Mouse (Mus musculus): ENCODE data around the gene Pan3. TPM values are rescaled to one million over a fixed set of nuclear protein-coding genes. Genes with fewer than 3 reads are reported as not detected.

Pan3 gene
- polyA plus RNA-seq, 1 experiment from 2014 or later, result 58.5 TPM

DNA sequence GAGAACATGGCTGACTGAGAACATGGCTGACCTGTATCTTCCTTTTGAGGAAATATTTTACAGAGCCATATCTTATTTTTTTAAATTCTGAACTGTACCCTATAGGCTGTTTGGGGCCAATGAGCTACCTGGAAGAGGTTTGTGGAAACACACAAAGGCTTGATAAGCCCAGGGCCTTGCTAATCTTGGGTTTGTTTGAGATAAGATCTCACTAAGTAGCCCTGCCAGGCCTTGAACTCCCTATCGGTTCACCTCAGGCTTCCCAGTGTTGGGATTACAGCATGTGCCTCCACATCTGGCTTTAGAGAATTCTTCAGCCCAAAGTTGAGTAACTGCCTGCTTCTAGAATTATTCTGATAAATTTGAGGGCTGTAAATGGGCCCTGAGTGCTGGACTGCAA is 143.6 kb downstream of the Pan3 start:
- Histone ChIP-seq H3K9ac (no peak overlapping the region), H3K4me1 (replicated peaks) (no peaks in the 10 kb centered on the region), H3K4me3 (no peak overlapping the region), H3K27ac (replicated peaks) (no peak overlapping the region), H3K27me3 (no peaks in the 10 kb centered on the region), H3K9me3 (no peaks in the 10 kb centered on the region), H3K36me3 (no peaks in the 10 kb centered on the region), H3K4me2 (no peak overlapping the region)
- WGBS, result 89% methylated on average over 1 of the region's 1 CpGs
- no peak for ATAC-seq (ENCODE audit: low FRiP score, low read depth)

DNA sequence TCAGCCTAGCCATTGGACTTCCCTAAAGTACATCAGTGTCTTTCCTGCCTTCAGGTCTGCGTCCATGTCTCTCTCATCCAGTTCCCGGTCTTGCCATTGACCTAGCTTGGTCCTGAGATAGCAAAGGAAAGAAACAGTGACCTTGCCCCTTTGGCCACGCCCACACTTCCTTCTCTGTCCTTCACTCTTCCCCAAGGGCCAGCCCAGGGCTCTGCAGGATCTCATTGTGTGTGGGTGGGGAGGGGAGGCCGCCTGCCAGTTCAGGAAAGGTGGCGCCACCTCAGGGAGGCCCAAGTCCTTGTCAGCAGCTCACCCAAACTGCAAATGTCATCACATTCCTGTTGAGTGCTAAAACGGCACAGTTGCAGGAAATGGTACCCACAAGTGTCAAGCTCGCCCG is 144.6 kb downstream of the Pan3 start:
- no peak overlapping the region for H3K4me2 ChIP-seq
- no peaks in the 10 kb centered on the region for H3K36me3 ChIP-seq
- H3K4me1 ChIP-seq (replicated peaks), result no peaks in the 10 kb centered on the region
- no peak for ATAC-seq (ENCODE audit: low FRiP score, low read depth)
- H3K27me3 ChIP-seq, result no peaks in the 10 kb centered on the region
- H3K27ac ChIP-seq (replicated peaks), result no peak overlapping the region
- no peak overlapping the region for H3K9ac ChIP-seq
- WGBS, result 67% methylated on average over 8 of the region's 8 CpGs
- no peak overlapping the region for H3K4me3 ChIP-seq
- H3K9me3 ChIP-seq, result no peaks in the 10 kb centered on the region

DNA sequence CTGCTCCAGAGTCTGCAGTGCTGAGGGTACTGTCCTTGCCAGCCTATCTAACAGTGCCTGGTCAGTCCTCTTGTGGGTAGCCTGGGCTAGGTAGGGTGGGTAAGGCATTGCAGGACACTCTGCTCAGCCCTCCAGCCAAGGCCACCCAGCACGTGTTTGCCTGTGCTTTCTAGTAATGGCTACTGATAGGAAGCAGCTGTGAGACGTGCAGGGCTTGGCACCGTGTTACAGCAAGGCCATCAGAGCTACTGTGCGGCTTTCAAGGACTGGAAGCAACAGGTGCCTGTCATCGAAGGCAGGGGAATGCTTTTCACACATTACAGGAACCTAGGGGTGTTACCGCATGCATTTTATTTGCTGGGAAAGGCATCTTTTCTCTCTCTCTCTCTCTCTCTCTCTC is 147.0 kb downstream of the Pan3 start:
- Histone ChIP-seq H3K4me3 (no peak overlapping the region), H3K27me3 (no peaks in the 10 kb centered on the region), H3K4me1 (replicated peaks) (no peaks in the 10 kb centered on the region), H3K9ac (no peak overlapping the region), H3K4me2 (no peak overlapping the region), H3K36me3 (no peaks in the 10 kb centered on the region), H3K27ac (replicated peaks) (no peak overlapping the region), H3K9me3 (no peaks in the 10 kb centered on the region)
- 83% methylated on average over 6 of the region's 6 CpGs for WGBS
- no peak for ATAC-seq (ENCODE audit: low FRiP score, low read depth)

DNA sequence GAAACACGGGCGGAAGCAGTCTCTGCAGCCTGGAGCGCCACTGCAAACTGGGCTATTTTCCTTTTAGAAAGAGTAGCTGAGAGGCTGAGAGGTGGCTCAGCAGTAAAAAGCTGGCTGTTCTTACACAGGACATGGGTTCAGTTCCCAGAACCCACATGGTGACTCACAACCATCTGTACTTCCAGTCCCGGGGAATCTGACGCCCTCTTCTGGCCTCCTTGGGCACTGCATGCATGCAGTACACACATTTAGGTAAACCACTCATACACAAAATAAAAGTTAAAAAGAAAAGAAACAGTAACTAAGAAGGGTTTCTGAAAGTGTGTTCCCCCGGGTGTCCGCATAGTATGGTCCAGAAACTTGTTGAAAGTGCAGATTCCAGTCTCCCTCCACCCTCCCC is 149.2 kb downstream of the Pan3 start:
- Histone ChIP-seq H3K9me3 (no peaks in the 10 kb centered on the region), H3K4me3 (no peak overlapping the region), H3K36me3 (no peaks in the 10 kb centered on the region), H3K27ac (replicated peaks) (no peak overlapping the region), H3K9ac (no peak overlapping the region), H3K4me2 (no peak overlapping the region), H3K4me1 (replicated peaks) (no peaks in the 10 kb centered on the region), H3K27me3 (no peaks in the 10 kb centered on the region)
- 91% methylated on average over 7 of the region's 7 CpGs for WGBS
- no peak for ATAC-seq (ENCODE audit: low FRiP score, low read depth)

DNA sequence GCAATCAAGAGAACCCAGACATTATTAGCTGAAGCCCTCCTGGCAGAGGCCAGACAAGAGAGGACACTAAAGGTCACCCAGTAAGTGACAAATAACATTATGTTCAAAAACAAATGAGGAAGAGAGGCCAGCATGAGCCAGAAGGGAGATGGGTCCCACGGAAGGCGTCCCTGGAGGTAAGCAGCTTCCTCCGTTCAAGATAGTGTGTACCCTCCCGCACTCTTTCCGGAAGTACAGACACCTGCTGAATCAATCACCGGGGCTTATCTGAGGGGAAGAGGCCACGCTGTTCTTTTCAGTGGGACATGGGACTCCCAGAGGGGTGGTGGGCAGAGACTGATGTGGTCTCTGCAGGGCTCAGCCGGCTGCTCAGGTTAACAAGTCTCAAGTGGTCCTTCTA is 149.7 kb downstream of the Pan3 start:
- Histone ChIP-seq H3K27me3 (0 out of 2 replicates have a peak, but pooled peaks cover 3% of the 10 kb centered on the region), H3K4me1 (replicated peaks) (no peaks in the 10 kb centered on the region), H3K9ac (no peak overlapping the region), H3K27ac (replicated peaks) (no peak overlapping the region), H3K4me2 (no peak overlapping the region), H3K9me3 (no peaks in the 10 kb centered on the region), H3K4me3 (no peak overlapping the region), H3K36me3 (no peaks in the 10 kb centered on the region)
- WGBS, result 80% methylated on average over 8 of the region's 8 CpGs
- no peak for ATAC-seq (ENCODE audit: low FRiP score, low read depth)

DNA sequence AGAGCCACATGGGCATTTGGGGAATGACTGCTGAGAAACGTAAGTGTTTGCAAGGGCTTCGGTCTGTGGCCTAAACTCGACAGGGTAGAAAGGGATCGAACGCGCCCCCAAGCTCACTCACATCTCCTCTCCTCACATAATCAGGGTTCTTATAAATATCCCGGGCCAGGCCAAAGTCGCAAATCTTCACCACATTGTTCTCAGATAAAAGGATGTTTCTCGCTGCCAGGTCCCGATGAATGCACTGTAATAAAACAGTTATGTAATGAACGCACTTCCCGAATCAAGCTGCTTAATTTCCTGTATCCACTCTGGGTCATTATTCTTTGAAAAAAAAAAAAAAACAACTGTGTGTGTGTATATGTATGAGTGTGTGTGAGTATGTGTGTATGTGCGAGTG is 150.2 kb downstream of the Pan3 start:
- 80% methylated on average over 13 of the region's 13 CpGs for WGBS
- no peaks in the 10 kb centered on the region for H3K4me1 ChIP-seq (replicated peaks)
- no peak overlapping the region for H3K4me3 ChIP-seq
- no peak overlapping the region for H3K9ac ChIP-seq
- H3K4me2 ChIP-seq, result no peak overlapping the region
- H3K9me3 ChIP-seq, result no peaks in the 10 kb centered on the region
- H3K27ac ChIP-seq (replicated peaks), result no peak overlapping the region
- 0 out of 2 replicates have a peak, but pooled peaks cover 3% of the 10 kb centered on the region for H3K27me3 ChIP-seq
- ATAC-seq (ENCODE audit: low FRiP score, low read depth), result no peak
- H3K36me3 ChIP-seq, result no peaks in the 10 kb centered on the region

DNA sequence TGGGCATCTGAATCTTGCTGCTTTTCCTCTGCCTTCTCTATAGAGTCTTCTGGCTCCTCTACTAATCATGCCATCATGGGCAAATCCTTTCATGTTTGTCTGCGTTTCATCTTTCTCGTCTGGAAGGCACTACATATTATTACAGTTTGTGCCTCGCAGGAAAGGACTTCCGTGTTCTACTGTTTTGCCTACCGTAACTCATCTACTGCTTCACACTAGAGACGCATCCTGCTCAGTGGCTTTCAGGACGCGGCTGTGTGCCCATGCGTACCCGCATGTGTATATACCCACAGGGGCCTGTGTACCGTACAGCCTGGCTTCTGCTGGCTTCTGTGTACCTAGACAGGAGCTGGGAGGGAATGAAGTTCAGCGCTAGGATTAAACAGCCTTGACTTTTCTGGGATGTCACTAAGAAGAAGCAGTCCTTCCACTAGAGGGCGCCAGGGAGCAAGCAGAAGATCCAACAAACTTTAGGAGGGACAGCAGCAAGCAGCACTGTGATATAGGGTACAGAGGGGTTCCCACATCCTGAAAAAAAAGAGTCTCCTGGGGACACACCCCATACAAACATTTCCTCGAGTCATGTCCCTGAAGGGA is 153.8 kb downstream of the Pan3 start:
- H3K36me3 ChIP-seq, result no peaks in the 10 kb centered on the region
- no peaks in the 10 kb centered on the region for H3K4me1 ChIP-seq (replicated peaks)
- no peak overlapping the region for H3K4me2 ChIP-seq
- no peak overlapping the region for H3K27ac ChIP-seq (replicated peaks)
- no peak overlapping the region for H3K9ac ChIP-seq
- no peaks in the 10 kb centered on the region for H3K9me3 ChIP-seq
- no peak for ATAC-seq (ENCODE audit: low FRiP score, low read depth)
- H3K4me3 ChIP-seq, result no peak overlapping the region
- 0 out of 2 replicates have a peak, but pooled peaks cover 3% of the 10 kb centered on the region for H3K27me3 ChIP-seq
- 54% methylated on average over 14 of the region's 14 CpGs for WGBS

DNA sequence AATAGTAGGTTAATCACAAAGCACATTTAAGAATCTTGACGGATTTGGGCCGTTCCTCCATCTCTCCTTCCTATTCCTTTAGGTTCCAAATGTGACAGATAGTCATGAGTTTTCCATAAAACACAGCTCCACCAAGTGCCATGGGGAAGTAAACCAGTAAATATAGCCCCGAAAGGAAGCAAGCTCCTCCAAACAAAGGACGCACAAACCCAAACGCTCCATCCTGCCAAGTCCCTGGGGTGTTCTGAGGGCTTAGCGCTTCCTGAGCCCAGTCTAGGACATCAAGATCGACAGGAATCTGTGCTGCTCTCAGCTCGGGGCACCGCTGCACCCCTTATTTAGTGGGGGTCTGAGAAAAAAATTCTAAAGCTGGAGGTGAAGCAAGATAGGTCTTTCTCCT is 154.7 kb downstream of the Pan3 start:
- Histone ChIP-seq H3K27ac (replicated peaks) (0 out of 2 replicates have a peak overlapping the region, but pooled peaks have one; percentile 14), H3K4me3 (no peak overlapping the region)
- 73% methylated on average over 9 of the region's 9 CpGs for WGBS

DNA sequence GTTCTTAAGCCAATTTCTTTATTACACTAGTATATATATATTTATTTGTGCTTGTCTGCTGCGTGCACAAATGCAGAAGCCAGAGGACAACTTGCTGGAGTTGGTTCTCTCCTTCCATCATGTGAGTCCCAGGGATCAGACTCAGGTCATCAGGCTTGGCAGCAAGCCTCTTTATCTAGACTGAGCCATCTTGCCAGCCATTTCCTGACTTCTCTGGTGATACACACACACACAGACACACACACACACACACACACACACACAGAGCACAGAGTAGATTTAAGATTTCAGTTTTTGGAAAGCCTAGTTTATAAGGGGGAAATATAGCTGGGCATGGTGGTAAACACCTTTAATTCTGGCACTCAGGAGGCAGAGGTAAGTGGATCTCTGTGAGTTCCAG is 155.1 kb downstream of the Pan3 start:
- Histone ChIP-seq H3K36me3 (no peaks in the 10 kb centered on the region), H3K4me1 (replicated peaks) (no peaks in the 10 kb centered on the region), H3K27me3 (0 out of 2 replicates have a peak, but pooled peaks cover 3% of the 10 kb centered on the region), H3K27ac (replicated peaks) (no peak overlapping the region), H3K9ac (no peak overlapping the region), H3K4me2 (no peak overlapping the region), H3K9me3 (no peaks in the 10 kb centered on the region), H3K4me3 (no peak overlapping the region)
- 89% methylated on average over 1 of the region's 1 CpGs for WGBS
- no peak for ATAC-seq (ENCODE audit: low FRiP score, low read depth)

More for the DNA sequence above, 154.7 kb downstream of the Pan3 start:
- no peak overlapping the region for H3K4me2 ChIP-seq
- H3K9me3 ChIP-seq, result no peaks in the 10 kb centered on the region
- H3K27me3 ChIP-seq, result 0 out of 2 replicates have a peak, but pooled peaks cover 3% of the 10 kb centered on the region
- no peaks in the 10 kb centered on the region for H3K36me3 ChIP-seq
- no peak for ATAC-seq (ENCODE audit: low FRiP score, low read depth)
- H3K9ac ChIP-seq, result no peak overlapping the region
- H3K4me1 ChIP-seq (replicated peaks), result no peaks in the 10 kb centered on the region

DNA sequence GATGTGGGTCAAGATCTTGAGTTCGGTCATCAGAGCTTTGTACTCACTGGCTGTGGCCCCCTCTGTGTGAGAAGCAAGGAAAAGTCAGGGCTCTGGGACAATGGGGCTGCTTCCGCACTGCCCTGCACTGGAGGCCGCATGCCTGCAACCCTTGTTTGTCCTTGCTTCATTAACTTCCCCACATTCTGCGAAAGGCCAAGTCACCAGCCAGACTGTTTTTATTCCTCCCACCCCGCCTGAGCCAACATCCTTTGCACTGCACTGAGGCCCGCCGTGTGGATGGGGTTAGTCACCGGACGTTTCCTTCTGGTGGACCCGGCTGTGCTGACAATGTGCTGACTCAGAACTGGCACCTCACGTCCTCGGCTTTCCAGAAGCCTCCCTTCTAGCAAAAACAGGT is 159.9 kb downstream of the Pan3 start:
- peak; percentile 42 for ATAC-seq (ENCODE audit: low FRiP score, low read depth)
- 58% methylated on average over 12 of the region's 12 CpGs for WGBS
- no peaks in the 10 kb centered on the region for H3K4me1 ChIP-seq (replicated peaks)
- no peak overlapping the region for H3K4me2 ChIP-seq
- no peaks in the 10 kb centered on the region for H3K9me3 ChIP-seq
- no peak overlapping the region for H3K4me3 ChIP-seq
- no peak overlapping the region; the same call in 1 of the 2 replicates for H3K27ac ChIP-seq (replicated peaks)
- no peaks in the 10 kb centered on the region for H3K27me3 ChIP-seq
- no peak overlapping the region for H3K9ac ChIP-seq
- no peaks in the 10 kb centered on the region for H3K36me3 ChIP-seq

DNA sequence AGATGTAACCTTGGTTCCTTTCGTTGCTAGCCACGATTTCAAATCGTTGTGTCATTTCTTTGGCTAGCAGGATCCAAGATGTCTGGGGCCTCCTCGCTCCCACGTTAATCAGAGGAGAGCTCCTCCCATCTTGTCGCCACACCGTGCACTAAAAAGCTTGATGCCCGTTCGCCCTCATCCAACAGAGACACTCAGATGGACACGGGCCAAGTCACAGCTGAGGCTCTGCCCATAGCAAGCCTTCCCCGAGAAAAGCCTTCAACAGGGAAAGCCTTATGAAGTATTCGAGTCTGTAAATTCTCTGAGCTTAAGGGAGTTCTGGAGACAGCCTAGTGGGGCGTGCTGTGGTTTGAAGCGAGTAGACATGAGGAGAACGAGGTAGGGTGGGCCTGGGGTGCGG is 167.9 kb downstream of the Pan3 start:
- Histone ChIP-seq H3K27ac (replicated peaks) (no peak overlapping the region), H3K9me3 (no peaks in the 10 kb centered on the region), H3K36me3 (no peaks in the 10 kb centered on the region), H3K4me3 (no peak overlapping the region), H3K27me3 (no peaks in the 10 kb centered on the region), H3K4me2 (no peak overlapping the region), H3K9ac (no peak overlapping the region), H3K4me1 (replicated peaks) (peaks cover 10% of the 10 kb centered on the region; the same call in 1 of the 2 replicates)
- 57% methylated on average over 16 of the region's 16 CpGs for WGBS
- no peak for ATAC-seq (ENCODE audit: low FRiP score, low read depth)

Measured in hindbrain, embryonic 15.5 days (tissue).